Mouse (Mus musculus): ENCODE measurements around the gene Fdx1l.
"Not testable (repeated sequence)": the region's sequence is repeated elsewhere in the genome, so short reads cannot be mapped to it uniquely, and the experiment has no call there.

Gene Fdx1l

GRCm38 (mm10) chr9:21074173-21074572, 759 bp upstream of the Fdx1l start:
- DNase-seq (ENCODE audit: low read depth, low spot score) = no peak

GRCm38 (mm10) chr9:21072641-21073040, 773 bp downstream of the Fdx1l start:
- no peak for DNase-seq (ENCODE audit: low read depth, low spot score)

- DNase-seq (ENCODE audit: low read depth, low spot score) = no peak
These were observed 6.3 kb downstream of the Fdx1l start, which contains the start of gene Zglp1 for GRCm38 (mm10) chr9:21067006-21067684. Gene Zglp1, minus strand, starts transcription at chr9:21067093.

GRCm38 (mm10) chr9:21062928-21063327, 10.5 kb downstream of the Fdx1l start:
- no peak for DNase-seq (ENCODE audit: low read depth, low spot score)

- DNase-seq (ENCODE audit: low read depth, low spot score) = no peak
These were observed 21.8 kb downstream of the Fdx1l start for GRCm38 (mm10) chr9:21051578-21051977.

GRCm38 (mm10) chr9:21045235-21045634, 28.2 kb downstream of the Fdx1l start:
- no peak for DNase-seq (ENCODE audit: low read depth, low spot score)

- DNase-seq (ENCODE audit: low read depth, low spot score) = not testable (repeated sequence)
These were observed 28.6 kb downstream of the Fdx1l start for GRCm38 (mm10) chr9:21044785-21045184.

- no peak for DNase-seq (ENCODE audit: low read depth, low spot score)
These were observed 29.9 kb downstream of the Fdx1l start for GRCm38 (mm10) chr9:21043563-21043962.

- DNase-seq (ENCODE audit: low read depth, low spot score) = no peak
These were observed 32.1 kb downstream of the Fdx1l start for GRCm38 (mm10) chr9:21041308-21041707.

GRCm38 (mm10) chr9:21039779-21040178, 33.6 kb downstream of the Fdx1l start:
- no peak for DNase-seq (ENCODE audit: low read depth, low spot score)

GRCm38 (mm10) chr9:21037481-21037891, 35.9 kb downstream of the Fdx1l start:
- DNase-seq (ENCODE audit: low read depth, low spot score) = no peak

- DNase-seq (ENCODE audit: low read depth, low spot score) = no peak
These were observed 36.7 kb downstream of the Fdx1l start for GRCm38 (mm10) chr9:21036666-21037065.

GRCm38 (mm10) chr9:21036161-21036560, 37.3 kb downstream of the Fdx1l start:
- no peak for DNase-seq (ENCODE audit: low read depth, low spot score)

GRCm38 (mm10) chr9:21035586-21035985, 37.8 kb downstream of the Fdx1l start:
- DNase-seq (ENCODE audit: low read depth, low spot score) = no peak

- no peak for DNase-seq (ENCODE audit: low read depth, low spot score)
These were observed 38.8 kb downstream of the Fdx1l start for GRCm38 (mm10) chr9:21034481-21035085.

GRCm38 (mm10) chr9:21033136-21033535, 40.3 kb downstream of the Fdx1l start:
- DNase-seq (ENCODE audit: low read depth, low spot score) = no peak

- DNase-seq (ENCODE audit: low read depth, low spot score) = no peak
These were observed 40.9 kb downstream of the Fdx1l start for GRCm38 (mm10) chr9:21032491-21032890.

GRCm38 (mm10) chr9:21031896-21032351, 41.5 kb downstream of the Fdx1l start, which contains the start of gene Icam5:
Gene Icam5, plus strand, starts transcription at chr9:21032073.
- DNase-seq (ENCODE audit: low read depth, low spot score) = no peak

- no peak for DNase-seq (ENCODE audit: low read depth, low spot score)
These were observed 42.0 kb downstream of the Fdx1l start for GRCm38 (mm10) chr9:21031251-21031895.

- DNase-seq (ENCODE audit: low read depth, low spot score) = peak; percentile 56
These were observed 42.6 kb downstream of the Fdx1l start for GRCm38 (mm10) chr9:21030781-21031250.

- DNase-seq (ENCODE audit: low read depth, low spot score) = no peak
These were observed 43.3 kb downstream of the Fdx1l start for GRCm38 (mm10) chr9:21030055-21030600.
